Mouse (Mus musculus): Measurements from ENCODE around the gene Ect2l.

Gene Ect2l

DNA sequence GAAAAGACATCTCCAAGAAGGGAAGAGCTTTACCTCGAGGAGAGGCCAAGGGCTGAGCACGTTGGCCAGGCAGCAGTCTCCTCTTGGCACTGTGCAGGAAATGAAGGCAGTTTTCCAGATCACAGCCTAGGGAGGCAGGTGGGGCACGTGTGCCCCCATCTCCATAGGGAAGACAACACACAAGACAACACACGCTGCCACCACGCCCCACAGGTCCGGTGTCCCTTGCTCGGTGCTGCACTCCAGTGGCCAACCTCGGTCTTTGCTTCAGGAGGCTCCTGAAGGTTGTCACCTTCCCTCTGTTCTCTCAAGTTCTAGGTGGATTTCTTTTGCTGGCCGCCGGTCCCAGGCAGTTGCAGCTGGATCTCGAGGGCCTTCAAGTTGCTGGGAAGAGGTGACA, at the start of gene Ect2l:
Ect2l (minus strand) TSS at position 165 of the 400 bp plus-strand sequence.
- no peak for DNase-seq (ENCODE audit: low read depth)

DNA sequence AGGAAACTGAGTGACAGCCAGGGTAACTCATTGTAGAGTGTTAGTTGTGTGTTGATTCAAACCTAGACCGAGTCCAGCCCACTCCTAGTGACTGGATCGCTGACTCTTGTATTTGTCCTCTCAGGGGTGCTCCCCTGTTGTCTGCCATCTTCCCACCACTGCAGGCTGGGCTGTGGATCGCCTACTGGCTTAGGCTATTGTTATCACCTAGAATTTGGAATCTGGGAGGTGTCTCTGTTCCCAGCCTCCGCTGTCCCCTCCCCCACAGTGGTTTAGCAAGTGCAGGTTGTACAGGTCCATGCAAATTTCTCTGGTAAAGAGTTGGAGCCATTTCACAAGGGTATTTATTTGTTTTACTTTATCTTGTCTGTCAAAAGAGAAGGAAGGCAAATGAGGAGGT, 40.7 kb upstream of the Ect2l start:
- DNase-seq (ENCODE audit: low read depth): no peak

DNA sequence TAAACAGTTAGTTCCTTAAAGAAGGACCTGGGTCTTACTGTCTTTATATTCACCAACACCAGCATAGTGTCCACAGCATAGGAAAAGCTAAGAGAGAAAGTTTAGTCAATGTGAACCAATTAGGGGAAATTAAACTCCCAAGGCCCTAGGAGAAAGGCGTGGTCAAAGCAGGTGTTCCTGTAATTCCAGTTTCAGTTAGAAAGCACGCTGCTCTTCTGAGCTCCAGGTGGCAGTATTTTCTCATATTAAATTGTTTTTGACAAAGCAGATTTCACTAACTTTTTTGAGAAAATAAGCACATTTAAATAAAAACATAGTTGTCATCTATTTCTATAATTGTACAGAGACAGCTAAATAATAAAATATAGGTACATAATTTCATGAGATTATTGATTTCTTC, 32.9 kb upstream of the Ect2l start:
- no peak for DNase-seq (ENCODE audit: low read depth)

DNA sequence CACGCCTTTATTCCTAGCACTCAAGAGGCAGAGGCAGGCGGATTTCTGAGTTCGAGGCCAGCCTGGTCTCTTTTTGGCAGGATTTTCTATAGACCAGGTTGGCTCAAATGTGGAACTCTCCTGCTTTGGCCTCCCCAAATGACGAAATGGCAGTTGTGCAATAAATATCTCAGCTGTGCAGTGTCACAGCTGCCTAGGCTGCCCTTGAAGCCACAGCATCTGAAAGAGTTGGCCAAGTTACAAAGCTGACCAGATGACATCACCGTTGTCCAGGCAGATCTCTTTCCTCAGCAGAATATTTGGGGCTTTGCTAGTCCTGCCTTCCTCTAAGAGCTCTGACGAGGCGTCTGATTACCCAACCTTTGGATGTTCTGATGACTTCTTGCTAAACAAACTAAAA, 26.5 kb upstream of the Ect2l start:
- DNase-seq (ENCODE audit: low read depth): no peak

DNA sequence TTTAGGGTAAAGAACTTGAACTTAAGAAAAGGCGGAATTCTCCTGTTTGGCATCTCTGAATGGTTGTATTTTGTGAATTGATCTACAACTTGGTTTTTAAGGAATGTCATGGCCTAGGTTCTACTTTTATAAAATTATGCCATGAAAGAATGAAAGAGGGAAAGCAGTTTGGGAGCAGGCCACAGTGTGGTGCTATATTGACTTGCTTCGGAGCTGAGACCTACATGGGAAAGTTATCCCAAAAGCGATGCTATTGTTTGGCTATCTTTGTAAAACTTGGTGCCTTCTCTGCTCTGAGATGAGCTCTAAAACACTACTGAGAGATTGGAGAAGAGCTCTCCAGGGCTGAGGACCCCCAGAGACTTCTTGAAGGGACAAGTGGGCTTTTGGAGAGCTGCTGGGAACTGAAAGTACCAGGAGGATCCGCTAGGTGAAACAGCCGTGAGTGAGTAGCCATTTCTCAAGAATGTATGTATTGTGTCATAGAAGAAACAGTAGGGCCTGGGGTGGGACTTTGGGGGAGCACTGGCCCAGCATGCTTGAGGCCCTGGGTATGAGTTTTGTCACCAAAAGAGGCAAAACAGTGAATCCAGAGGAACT, 25.7 kb upstream of the Ect2l start:
- DNase-seq (ENCODE audit: low read depth): no peak

DNA sequence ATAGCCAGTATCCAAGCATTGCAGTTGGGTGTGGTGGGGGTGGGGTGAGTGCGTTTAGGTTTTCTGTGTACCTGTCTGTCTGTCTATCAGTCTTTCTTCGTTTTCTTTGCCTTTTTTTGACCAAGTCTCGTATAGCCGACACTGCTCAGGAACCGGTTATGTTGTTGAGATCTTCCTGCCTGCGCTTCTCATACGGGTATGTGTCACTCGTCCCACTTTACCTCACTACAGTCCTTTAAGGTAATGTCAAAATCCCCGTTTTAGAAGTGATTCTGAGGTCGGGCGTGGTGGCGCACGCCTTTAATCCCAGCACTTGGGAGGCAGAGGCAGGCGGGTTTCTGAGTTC, 24.7 kb upstream of the Ect2l start:
- DNase-seq (ENCODE audit: low read depth): no peak

DNA sequence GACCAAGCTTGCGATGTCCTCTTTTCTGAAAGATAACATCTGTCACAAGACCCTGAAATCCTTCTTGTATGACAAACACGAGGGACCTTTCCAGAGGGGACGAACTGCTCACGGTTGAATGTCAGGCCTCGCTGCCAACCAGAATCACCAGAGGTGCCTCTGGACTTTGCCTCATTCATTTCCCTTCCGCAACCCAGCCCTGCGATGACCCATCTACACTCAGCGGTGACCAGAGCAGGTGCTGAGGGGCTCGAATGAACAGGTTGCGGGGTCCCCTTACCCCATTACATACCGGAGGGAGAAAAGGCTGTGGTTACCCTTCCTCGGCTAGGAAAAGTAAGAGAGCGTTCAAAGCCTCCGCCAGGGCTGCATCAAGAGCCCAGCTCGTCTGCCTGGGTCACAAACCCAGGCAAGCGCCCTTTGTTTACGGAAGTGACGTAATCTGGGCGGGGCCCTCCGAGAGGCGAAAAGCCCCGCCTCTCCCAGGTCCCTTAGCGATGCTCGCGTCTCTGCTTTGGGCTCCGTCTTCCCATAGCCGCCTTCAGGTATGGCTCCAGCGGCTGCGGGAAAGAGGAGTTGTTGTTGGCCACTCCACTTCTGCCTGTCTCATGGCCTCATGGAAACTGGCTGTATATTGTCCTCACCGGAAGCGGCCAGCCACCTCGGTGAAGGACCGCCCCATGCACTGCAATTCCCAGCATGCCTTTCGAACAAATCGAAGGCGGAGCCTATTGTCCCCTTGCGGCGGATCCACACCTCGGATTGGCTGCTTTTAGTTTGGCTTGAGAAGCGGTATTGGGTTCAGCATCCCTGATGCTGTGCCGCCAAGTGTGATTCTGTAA, 24.1 kb upstream of the Ect2l start, which contains the start of gene Ccdc28a:
Ccdc28a (minus strand) TSS at position 439 of the 842 bp plus-strand sequence.
- peak; percentile 92 for DNase-seq (ENCODE audit: low read depth)

DNA sequence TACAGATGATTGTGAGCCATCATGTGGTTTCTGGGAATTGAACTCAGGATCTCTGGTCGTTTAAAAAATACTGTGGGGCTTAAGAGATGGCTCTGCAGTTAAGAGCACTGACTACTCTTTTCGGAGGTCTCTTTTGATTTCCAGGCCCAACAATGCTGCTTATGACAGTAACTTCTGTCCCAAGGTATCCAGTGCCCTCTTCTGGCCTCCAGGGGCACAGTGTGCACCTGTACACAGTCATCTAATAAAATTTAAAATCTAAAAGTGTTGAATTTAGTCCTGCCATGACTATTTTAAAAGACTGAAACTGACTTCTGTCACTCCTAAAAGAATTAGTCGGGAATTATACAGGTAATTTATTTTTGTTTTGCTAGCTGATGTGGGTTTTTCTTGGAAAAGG, 23.2 kb upstream of the Ect2l start:
- DNase-seq (ENCODE audit: low read depth): no peak

DNA sequence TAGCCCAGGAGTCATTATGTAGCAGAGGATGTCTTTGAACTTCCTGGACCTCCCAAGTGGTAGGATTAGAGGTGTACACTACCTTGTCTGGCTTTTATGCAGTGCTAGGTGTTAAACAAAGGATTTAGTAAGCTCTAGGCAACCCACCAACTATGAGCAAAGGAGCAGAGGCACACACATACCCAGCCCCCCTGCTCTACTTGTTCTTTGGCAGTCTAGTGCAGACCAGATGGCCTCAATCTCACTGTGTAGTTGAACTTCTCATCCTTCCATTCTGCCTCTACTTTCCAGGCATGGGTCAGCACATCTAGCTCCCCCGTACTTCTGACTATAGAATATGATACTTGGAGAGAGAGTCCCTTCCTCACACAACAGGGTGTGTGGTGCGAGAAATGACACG, 13.7 kb upstream of the Ect2l start:
- DNase-seq (ENCODE audit: low read depth): no peak

DNA sequence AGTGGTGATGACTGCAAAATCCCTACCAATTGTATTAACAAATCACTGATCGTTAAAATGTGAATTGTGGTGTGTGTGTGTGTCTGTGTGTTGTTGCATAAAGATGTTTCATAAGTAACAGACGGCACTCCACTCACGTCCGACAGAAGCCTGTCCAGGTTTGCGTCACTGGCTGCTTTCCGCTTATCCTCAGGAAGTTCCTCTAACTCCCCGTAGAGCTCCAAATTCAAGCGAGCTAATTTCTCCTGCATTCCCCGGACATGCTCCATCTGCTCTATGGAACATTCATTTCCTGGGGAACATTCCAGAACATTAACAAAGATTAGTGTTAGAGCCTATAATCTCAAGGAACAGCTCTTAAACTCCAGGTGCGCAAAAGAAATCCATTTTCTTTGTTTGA, 8.7 kb upstream of the Ect2l start:
- no peak for DNase-seq (ENCODE audit: low read depth)

DNA sequence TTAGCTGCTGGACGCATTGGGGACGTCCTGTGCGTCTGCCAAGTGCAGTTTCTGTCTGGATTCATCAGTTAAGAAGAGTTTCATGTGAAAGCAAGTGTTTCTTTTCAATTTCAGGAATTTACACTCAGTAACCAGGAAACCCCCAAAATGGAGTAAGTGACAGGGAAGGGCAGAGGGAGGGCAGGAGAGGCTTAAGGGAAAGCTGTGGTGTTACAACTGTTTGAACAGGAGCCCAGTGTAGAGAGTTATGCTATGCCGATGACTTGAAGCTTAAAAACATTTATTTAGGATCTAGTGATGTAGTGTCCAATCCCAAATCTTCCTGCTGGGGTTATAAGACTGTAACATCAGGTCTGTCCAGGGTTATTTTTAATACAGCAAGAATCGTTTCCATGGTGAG, 3.4 kb upstream of the Ect2l start:
- no peak for DNase-seq (ENCODE audit: low read depth)

DNA sequence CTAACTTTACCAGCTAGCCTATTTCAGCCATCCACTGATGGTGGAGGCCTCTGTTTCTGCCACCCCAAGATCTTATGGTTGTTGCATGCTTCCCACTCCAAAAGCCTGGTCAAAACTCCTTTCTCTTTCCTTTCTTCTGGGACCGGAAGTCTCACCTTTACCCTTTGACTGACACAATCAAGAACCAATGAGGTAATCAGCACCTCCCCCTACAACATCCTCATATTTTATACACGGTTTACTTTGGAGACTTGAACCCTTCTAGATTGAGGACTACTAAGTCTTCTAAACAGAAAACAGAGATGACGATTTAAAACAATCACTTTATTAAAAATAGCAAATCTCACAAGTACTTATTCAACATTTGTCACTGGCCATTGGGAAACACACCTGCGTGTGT, 2.7 kb upstream of the Ect2l start:
- DNase-seq (ENCODE audit: low read depth): no peak

DNA sequence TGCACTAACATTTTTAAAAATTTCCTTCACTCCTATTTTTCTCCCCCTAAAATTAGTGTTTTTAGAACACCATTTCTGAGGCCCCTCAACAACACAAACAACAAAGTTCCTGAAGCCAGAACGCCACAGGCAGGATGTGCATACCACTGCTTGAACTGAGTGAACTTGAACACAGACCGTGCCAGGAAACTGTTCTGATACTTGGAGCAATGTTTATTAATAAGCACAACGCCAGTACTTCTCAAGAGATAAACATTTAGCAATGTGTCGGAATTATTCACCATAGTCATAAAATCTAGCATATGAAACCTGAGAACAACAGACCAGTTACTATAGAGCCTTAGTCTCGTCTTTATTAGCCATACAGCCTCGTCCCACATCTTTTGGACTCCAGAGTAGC, 571 bp downstream of the Ect2l start:
- no peak for DNase-seq (ENCODE audit: low read depth)

DNA sequence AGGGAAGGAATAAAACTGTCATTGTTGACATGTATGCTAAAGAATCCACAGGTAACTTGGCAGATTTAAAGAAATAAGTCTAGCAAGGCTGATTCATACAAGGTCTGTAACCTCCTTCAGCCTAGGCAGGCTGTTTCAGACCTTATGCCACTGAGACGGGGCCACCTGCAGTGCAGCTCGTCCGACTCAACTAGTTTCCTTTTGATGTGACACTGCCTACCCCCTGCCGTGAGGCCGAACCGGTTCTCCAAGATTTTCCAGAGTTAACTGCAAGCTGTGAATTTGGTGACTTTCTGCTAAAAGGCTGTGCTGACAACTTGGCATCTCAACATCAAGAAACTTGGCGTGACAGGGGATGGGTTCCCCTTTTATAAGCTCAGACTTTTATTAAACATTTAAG, 6.6 kb downstream of the Ect2l start:
- no peak for DNase-seq (ENCODE audit: low read depth)

DNA sequence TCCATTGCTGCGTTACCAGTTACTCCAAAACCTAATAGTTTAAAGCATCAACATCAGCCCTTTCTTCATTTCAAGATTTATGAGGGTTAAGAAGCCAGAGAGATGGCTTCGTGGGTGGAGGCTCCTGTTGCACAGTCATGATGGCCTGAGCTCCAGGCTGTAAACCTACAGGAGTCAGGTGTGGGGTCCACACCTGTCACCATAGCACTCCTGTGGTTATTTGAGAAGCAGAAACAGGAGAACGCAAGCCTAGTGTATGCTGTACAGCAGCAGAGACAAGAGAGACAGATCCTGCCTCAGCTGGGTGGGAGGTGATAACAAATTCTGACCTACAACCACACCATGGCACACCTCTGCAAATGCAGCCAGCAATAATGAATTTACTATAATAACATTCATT, 8.3 kb downstream of the Ect2l start:
- DNase-seq (ENCODE audit: low read depth): no peak

DNA sequence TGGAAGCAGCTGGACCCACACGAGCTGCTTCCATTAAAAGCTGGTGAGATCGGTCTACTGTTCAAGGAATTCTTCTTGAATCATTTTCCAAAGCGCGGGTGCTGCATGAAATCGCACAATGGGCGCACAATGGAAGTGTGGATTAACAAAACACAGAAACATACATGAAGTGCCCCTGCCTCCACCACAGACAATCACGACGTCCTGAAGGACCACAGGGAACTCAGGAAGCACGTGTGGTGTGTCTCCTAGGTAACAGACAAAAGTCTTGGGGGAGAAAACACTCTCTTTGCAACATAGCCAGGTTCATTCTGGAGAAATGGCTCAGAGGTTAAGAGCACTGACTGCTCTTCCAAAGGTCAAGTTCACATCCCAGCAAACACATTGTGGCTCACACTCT, 10.0 kb downstream of the Ect2l start:
- DNase-seq (ENCODE audit: low read depth): no peak

DNA sequence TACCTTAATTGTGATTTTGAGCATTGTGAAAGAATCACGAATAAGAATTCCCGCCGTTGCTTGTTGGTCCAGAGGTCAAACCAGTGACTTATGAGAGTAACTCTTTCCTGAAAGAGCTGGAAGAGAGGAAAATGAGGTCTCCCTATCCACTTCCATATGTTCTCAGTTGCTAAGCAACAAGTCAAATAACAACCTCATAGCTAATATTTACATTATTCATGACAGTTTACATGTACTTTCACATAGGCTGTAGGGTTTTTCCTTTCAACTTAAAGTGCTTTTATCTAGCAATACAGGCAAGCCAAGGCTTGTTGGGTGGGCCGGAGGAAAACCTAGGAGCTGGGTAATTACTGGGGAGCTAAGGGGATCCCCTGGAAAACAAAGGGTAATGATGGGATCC, 10.8 kb downstream of the Ect2l start:
- DNase-seq (ENCODE audit: low read depth): no peak

DNA sequence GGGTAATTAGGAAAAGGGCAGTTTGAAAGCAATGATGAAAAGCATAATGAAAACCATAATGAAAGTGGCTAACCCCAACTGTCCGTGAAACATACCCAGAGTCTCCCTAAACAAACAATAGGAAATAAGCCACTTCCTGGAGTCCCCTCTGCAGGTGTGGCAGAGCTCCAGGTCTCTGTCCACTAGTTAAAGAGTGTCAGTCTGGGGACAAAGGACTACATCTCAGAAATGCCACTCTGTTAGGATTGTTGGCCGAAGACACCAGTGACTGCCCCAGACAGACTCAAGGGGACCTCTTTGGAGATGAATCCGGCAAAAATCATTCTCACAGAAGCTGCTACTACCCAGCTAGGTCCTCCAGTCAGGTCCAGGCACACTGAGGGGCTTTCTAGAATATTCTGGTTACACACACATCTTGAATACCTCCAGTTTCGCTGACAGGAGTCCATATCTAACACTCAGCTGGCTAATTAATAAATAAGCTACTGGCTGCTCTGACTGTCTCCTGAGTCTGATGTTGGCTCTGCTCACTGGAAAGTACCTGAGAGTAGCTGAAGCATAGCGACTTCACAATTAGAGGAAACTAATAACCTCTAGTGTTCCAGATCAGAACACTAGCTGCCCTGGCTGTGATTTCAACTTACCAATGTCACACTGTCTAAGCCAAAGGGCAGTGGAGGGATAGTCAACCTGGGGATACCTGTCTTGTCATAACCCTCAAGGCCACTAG, 12.2 kb downstream of the Ect2l start:
- no peak for DNase-seq (ENCODE audit: low read depth)

DNA sequence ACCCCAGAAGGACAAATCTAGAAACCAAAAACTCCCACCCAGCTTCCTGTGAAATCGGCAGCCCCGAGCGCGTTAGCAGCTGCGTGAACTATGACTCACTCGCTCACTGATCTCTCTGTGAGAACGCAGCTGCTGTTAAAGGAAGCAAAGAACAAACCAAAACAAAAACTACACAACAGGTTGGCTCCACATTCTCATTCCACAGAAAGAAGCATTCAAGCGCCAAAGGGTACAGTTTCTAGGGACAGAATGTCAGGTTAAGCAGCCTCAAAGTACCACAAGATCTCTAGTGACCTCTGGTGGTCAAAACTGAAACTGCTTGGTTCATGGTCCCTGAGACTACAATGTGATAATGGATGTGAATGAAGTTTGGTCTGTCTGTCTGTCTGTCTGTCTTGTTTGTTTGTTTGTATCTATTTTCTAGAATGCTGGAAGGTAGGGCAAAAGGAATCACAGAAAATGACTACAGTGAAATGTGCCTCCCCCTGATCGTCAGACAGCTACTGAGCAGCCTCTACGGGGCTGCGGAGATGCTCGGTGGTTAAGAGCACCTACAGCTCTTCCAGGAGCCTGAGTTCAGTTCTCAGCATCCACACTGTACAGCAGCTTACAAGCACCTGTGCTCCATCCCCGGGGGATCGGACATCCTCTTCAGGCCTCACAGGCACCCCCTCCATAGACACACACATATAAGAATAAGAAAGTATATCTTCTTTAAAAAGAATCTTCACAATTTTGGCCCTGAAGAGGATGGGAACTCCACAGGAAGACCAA, 13.3 kb downstream of the Ect2l start:
- DNase-seq (ENCODE audit: low read depth): peak; percentile 74

DNA sequence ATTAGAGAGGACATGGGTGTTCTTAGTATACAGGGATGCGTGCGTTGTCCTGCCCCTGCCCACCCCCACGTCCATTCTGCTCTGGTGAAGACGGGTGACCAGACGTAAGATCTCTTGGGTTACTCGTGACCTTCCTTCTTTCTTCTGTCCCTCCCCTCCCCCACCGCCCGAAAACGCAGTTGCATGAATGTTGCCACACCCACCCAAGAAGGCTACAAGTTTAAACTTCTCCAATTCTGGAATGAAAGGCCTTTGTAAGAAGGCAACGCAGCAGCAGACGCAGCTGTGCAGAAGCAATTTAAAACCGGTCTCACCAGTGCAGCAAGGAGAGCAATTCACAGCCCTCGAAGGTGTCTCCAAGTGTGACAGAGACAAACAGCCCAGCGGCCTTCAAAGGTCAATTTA, 16.0 kb downstream of the Ect2l start:
- DNase-seq (ENCODE audit: low read depth): no peak

DNA sequence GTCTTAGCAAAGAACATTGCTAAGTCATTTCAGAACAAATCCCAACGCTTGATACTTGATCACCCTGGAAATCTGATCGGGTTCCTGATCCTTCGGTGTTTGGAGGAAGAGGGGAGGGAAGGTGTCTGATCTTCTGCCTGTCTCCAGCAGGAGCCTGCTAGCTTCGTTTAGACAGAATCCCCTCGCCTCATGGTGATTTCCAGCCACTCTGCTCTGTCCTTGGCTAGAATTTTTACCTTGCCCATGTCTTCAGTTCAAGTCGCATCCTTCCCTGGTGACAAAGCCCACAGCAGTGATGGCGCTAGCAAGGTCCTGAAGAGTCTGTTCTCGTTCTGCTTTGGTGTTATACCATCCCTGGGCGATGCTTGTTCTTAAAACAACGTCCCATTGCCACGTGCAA, 16.5 kb downstream of the Ect2l start:
- DNase-seq (ENCODE audit: low read depth): no peak

DNA sequence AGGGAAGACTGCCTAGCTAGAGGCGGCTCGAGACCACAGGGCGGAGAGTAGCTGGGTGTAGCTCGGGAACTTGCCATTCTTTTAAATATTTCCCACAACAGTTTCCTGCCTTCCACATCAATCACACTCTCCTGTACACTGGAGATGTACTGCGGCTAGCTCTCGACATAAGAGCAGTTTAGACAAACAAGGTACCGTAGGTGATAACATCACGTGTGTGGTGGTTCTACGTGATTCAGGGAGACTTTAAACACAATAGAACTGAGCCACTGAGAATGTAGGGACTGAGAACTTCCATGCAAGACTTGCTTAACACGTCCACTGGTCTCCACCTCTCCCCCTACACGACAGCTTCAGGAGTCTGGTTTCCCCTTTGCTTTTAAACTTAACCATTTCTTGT, 17.5 kb downstream of the Ect2l start:
- DNase-seq (ENCODE audit: low read depth): no peak

DNA sequence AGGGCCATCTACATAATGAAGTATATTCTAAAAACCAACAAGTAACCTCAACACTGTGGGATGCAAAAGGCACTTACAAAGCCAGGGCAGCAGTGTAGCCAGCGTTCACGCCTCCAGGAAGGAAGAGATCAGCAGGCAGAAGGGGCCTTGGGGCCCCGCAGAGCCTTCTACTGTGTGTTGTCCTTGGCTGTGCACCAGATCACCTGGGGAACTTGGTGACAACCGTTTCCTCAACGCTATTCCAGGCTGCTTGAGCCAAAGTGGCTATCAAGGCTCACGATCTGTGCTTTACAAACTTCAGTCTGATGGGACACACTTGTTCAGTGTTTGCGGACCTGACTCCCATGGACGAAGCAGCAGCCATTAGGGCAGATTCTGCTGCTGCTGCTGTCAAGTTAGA, 19.0 kb downstream of the Ect2l start:
- no peak for DNase-seq (ENCODE audit: low read depth)
